Mouse (Mus musculus) telencephalon, adult 2 months (tissue): ENCODE data around the gene Brd3.
A peak's percentile ranks its signal among the peaks of the same experiment; 100 is the strongest.

Source experiments
- DNase-seq: peaks from one replicate; pipeline ENCODE4 v3.0.0-alpha.2; 2011; ENCODE audit warnings: low read depth, low spot score

Brd3 gene

GRCm38 (mm10) chr2:27426855-27427457 lies 80.5 kb downstream of the Brd3 start, which contains the start of gene Vav2:
TSS of gene Vav2 (minus strand) at chr2:27427033.
- DNase-seq: peak; percentile 58

DNA sequence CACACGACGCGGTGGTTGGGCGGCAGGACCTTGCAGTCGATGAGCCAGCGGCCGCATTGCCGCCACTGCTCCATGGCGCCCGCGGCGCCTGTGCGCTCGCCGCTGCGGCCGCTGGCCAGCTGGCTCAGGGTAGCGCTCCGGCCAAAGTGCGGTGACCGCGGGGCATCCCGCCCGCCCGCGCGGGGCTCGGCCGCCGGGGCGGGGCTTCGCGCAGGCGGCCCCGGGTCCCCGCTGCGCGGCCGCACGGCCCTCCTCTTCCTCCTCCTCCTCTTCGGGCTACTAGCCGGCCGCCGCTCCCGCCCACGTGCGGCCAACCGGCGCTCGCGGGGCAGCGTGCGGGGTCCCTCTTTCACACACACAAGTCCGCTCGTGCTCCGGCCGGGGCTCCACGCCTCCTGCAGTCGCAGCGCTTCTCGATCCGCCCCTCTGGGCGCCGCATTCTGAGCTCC lies 81.0 kb downstream of the Brd3 start:
- no peak for DNase-seq

- DNase-seq: no peak
Observed at GRCm38 (mm10) chr2:27425751-27426405, 81.6 kb downstream of the Brd3 start.

- no peak for DNase-seq
Observed at GRCm38 (mm10) chr2:27425161-27425611, 82.3 kb downstream of the Brd3 start.

GRCm38 (mm10) chr2:27423596-27423995 lies 83.9 kb downstream of the Brd3 start:
- no peak for DNase-seq

DNA sequence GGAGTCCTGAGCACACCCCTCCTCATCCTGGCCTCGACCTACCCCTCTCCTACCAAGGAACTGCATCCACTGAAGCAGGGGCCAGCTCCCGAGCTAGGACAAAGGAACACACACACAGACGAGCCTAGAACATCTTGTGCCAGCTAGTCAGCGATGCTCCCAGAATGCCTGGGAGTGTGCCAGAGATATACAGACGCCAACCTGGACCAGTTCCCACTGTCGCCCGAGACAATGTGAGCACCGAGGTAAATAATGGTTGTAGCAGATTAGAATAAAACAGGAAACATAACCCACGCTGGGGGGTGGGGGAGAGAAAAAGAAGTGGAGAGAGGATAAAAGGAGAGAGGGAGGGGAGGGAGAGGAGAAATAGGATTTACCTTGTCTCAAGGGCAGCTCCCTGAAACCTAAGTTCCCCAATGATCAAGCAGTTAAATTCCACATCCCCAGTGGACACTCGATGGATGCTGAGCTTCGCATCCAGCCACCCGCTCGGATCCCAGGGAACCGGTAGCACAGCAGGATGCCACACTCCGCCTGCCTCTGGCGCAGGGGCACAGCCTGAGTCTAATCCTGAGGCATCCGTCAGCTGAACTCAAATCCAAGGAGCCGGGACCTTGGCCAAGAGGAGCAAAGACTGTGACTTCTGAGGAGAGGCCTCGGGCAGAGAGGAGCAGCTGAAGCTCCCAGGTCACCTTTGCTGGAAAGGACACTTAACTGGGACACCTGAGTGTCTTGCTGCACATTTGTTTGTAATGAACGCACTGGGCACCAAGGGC lies 86.0 kb downstream of the Brd3 start:
- DNase-seq: no peak

GRCm38 (mm10) chr2:27418577-27419070 lies 88.8 kb downstream of the Brd3 start:
- DNase-seq: no peak

DNA sequence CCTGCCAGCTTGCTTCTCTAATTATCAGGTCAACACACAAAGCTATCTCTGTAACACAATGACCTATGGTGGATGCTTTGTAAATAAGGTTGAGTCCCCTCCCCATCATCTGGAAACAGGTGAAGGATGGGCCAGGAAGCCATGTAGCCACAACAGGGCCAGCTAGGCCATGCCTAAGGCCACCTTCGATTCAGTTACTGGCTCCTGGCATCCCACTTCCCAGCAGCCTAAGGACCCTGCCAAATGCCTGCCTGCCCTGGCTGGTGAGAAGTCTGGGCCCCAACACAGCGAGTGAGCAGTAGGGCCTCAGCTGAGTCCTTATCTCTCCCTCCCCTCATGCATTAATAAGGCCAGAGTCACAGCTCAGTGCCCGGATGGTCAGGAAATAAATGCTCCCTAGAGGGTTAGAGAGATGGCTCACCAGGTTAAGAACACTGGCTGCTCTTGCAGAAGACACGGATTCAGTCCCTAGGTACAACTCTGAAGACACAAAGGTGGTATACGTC lies 89.8 kb downstream of the Brd3 start:
- no peak for DNase-seq

DNA sequence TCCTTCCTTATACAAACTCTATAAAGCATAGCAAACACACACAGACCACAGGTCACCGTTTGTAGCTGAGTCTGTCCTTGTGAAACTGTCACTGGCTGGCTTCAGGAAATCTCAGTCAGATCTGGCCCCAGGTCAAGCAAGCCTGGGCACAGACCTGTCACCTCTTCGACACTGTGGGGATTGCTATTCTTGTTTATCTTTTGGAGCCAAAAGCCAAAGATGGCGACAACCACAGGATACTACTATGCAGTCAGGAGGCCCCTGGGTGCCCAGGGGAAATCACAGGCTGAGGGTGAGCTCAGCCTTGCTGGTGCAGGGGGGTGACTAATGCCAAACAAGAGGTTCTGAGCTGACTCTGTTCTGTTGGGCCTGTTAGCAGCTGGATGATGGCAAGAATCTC lies 91.0 kb downstream of the Brd3 start:
- DNase-seq: no peak

DNA sequence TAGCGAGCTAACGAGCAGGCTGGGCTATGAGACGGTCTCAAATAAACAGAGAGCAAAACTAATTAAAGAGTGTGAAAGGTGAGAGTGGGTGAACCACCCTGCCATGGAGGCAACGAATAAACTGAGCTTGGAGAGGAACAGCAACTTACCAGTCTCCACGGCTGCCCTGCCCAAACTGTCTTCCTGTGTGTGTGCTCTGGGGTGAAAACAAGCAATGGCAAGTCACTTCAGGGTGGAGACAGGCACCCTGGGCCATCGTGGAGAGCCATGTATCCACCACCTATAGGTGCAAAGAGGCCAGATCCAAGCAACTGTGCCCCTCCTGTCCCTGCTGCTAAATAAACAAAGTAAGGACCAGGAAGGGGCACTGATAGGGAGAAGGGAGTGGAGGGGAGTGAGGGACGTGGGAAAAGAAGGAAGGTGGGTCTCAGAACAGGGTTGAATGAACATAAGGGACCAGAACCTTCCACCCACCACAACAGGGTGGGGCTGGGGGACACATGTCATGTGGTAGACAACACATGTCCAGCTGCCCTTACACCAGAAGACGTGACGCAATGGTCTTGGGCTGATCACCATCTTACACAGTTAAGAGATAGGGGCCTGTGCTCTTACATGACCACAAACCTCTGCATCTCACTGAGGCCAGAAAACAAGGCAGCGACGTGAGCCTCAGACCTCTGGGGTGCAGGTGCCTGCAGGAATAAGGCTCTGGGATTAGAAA lies 92.2 kb downstream of the Brd3 start:
- DNase-seq: no peak

- DNase-seq: no peak
Observed at GRCm38 (mm10) chr2:27413936-27414657, 93.4 kb downstream of the Brd3 start.

GRCm38 (mm10) chr2:27413582-27413935 lies 93.9 kb downstream of the Brd3 start:
- DNase-seq: no peak

GRCm38 (mm10) chr2:27412245-27412800 lies 95.1 kb downstream of the Brd3 start:
- no peak for DNase-seq

DNA sequence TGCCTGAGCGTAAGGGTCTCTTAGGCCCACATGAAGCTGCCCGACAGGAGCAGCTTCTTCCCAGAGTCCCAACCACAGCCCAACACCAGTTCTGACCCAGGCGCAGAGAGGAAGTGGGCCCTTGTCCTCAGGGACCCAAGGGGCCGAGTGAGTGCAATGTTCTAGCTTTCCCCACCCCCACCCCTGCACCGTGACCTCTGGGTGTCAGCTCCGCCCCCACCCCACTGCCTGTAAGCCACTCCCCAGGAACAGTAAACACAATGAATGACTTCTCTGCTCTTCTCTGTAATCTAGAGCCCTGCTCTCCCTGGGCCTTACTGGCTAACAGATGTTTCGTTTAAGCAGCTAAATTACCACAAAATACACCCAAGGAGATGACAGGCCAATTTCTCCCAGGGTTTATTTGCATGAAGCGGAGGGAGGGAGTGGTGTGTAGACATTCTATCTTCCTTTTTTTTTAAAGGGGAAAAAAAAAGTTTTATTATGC lies 95.7 kb downstream of the Brd3 start:
- no peak for DNase-seq

GRCm38 (mm10) chr2:27410518-27411140 lies 96.8 kb downstream of the Brd3 start:
- DNase-seq: no peak

DNA sequence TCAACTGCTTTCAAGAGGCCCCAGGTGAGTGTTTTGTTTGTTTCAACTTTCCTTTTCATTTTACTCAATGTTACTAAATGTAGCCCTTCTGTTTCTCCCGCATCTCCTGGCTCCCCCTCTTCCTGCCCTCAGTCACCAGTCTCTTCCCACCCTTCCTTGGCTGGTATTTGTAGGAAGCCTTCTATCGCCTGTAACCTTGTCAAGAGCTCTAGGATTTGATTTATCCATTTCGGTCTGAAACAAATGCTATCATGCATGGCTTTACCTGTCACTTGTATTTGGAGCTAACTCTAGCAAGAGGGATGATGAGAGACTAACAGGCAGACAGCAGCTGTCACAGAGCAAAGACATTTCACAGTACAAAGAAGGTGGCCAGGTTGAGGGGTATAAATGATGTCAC lies 99.3 kb downstream of the Brd3 start:
- DNase-seq: no peak

GRCm38 (mm10) chr2:27406928-27407327 lies 100.5 kb downstream of the Brd3 start:
- DNase-seq: no peak

- DNase-seq: no peak
Observed at GRCm38 (mm10) chr2:27405094-27405884, 102.2 kb downstream of the Brd3 start.
